Mouse (Mus musculus) olfactory bulb, adult 2 months (tissue): Measurements from ENCODE around the gene Fmo4. TPM values are rescaled to one million over a fixed set of nuclear protein-coding genes. Genes with fewer than 3 reads are reported as not detected.

Source experiments
- H3K27ac ChIP-seq: fragments of 200-500 bp; 2 replicates; pipeline ENCODE4 v1.5.1; 2012; ENCODE audit warnings: low read depth, low read length; ENCODE audit not compliant: insufficient read depth
- H3K4me1 ChIP-seq: fragments of 200-500 bp; 2 replicates; pipeline ENCODE4 v1.6.1; 2012; ENCODE audit warnings: low read length; ENCODE audit not compliant: control insufficient read depth, insufficient read depth
- H3K4me3 ChIP-seq: fragments of 200-500 bp; 2 replicates; pipeline ENCODE4 v1.5.1; 2012; ENCODE audit warnings: mild to moderate bottlenecking, low read depth, low read length, moderate library complexity; ENCODE audit not compliant: insufficient read depth
- CTCF ChIP-seq: fragments of 200-500 bp; IDR thresholded peaks from 2 replicates; pipeline ENCODE4 v1.5.1; 2012; ENCODE audit warnings: low read depth, mild to moderate bottlenecking, low read length, moderate library complexity; ENCODE audit not compliant: insufficient read depth
- POLR2A ChIP-seq: fragments of 200-500 bp; IDR thresholded peaks from 2 replicates; pipeline ENCODE4 v1.6.1; 2012; ENCODE audit warnings: mild to moderate bottlenecking, low read depth, low read length, moderate library complexity; ENCODE audit not compliant: insufficient read depth
- WGBS: fragments of 180-500 bp; shearing (Covaris S2); methylation state at CpG from one replicate; pipeline ENCODE4 v1.1.7; 2018; 5-methylcytosine and 5-hydroxymethylcytosine counted together
- polyA plus RNA-seq: library from polyadenylated mRNA; stranded (reverse); fragments of >200 nt; gene quantifications from 2 replicates; pipeline ENCODE4 v1.2.4, GENCODE M21; 2012; ENCODE audit warnings: low replicate concordance; ENCODE audit not compliant: missing spikeins, insufficient read depth, insufficient read length

Fmo4 gene
- polyA plus RNA-seq: not detected in 2 replicates

DNA sequence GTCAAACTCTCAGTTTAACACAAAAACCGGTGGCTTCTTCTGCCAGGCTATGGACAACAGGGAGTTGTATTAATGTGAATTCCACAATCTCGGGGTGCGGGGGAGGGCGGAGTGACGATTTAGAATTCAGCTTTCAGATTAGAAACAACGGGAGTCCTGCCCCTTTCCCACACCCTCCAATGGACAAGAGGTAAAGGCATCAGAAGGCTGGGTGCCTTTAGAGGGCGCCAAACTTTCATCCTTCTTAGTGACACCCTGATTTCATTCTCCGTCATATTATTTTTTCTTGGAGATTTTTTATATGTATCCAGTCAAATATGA, at the start of gene Fmo4:
Gene Fmo4 (minus strand): TSS at position 137 of the 321 bp plus-strand sequence.
- WGBS: 36% methylated on average over 8 of the region's 8 CpGs
- TF ChIP-seq POLR2A: no peak
- no peak for TF ChIP-seq CTCF
- Histone ChIP-seq H3K4me3 (no peak within 1 kb of the TSS), H3K27ac (no peak within 1 kb of the TSS), H3K4me1 (no peaks in the 10 kb centered on the region)

DNA sequence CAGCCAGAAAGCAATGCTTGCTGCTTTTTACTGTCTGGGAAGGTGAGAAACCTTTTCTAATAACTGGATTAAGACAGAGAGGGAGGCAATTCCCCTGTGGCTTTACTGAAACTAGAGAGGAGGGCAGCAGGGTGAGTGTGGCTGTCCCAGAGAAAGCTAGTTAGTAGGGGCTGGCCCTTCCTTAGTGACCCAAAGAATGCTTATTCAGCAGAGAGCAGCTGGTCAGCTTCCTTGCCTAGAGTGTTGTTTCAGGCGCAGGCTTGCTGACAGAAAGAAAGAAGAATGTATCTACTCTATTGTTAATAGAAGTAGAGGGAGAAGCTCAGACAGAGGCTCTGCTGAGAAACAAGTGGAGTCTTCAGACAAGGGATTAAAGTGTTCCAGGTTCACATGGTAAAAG, 48.6 kb upstream of the Fmo4 start:
- Histone ChIP-seq H3K27ac (no peak overlapping the region), H3K4me1 (no peaks in the 10 kb centered on the region), H3K4me3 (no peak overlapping the region)
- no peak for TF ChIP-seq CTCF
- no peak for TF ChIP-seq POLR2A
- WGBS: 59% methylated on average over 1 of the region's 1 CpGs

DNA sequence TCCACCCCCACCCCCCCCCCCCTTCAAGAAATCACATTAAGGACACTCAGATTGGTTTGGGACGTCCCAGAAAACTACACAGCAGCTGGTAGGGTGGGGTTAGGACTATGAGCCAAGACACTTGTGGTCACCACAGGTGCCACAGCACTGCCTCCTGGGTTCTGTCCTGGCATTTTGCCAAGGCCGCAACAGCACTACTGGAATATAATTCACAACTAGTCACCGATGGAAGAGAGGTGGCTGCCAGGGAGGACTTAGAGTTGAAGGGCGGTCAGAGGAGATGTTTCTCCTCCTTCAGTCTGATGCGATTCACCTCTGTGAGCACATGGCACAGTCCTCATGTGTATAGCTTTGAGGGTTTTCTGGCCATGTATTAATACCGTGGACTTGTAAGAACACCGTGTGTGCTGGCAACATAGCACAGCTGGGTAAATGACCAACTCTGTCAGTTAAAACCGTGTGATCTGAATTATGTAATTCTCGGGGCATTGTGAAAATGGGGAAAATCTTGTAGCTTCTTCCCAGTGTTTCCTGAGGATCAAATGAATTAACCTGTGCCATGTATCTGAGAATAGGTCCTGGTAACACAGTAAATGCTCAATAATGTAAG, 46.3 kb upstream of the Fmo4 start:
- H3K4me3 ChIP-seq: no peak overlapping the region
- H3K4me1 ChIP-seq: no peaks in the 10 kb centered on the region
- TF ChIP-seq POLR2A (no peak), CTCF (no peak)
- H3K27ac ChIP-seq: no peak overlapping the region
- WGBS: 61% methylated on average over 9 of the region's 9 CpGs

DNA sequence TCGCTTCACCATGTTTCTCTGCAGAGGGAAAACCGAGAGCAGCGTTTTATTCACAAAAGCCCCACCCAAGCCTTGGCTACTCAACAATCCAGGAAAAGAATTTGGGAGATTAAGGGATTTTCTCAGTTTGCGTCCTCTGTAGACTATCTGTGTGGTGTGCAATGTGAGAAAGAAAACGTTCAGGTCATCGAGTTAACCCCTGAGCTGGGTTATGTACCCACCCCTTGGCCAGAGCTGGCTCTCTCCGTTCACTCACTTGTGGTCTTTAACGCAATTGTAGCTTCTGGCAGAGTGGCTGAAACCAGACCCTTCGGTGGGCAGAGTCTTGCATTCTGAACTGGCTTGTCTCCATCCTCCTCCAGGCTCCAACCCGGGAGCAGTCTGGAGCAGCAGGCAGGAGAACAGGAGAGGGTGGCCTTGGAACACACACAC, 45.8 kb upstream of the Fmo4 start:
- H3K4me3 ChIP-seq: no peak overlapping the region
- no peak overlapping the region for H3K27ac ChIP-seq
- H3K4me1 ChIP-seq: no peaks in the 10 kb centered on the region

DNA sequence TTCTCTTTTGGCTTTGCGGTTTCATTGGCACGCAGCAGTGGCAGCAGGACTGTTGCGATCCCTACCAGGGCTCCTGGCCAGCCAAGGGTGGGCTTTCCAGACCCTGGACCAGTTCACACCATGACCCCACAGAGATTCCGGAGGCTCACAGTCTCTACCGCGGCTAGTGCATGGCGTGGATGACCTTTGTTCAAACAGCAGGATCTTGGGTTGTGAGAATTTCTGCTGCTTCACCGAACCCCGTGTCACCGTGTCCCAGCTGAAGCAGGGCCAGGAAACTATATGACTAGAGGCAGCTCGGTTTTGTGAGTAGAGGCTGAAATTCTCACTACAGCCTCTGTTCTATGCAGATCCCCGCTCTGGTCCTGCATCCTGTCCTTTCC, 45.0 kb upstream of the Fmo4 start:
- TF ChIP-seq CTCF (no peak), POLR2A (no peak)

More for the DNA sequence above, 45.8 kb upstream of the Fmo4 start:
- WGBS: 32% methylated on average over 10 of the region's 10 CpGs
- TF ChIP-seq CTCF: no peak
- TF ChIP-seq POLR2A: no peak

DNA sequence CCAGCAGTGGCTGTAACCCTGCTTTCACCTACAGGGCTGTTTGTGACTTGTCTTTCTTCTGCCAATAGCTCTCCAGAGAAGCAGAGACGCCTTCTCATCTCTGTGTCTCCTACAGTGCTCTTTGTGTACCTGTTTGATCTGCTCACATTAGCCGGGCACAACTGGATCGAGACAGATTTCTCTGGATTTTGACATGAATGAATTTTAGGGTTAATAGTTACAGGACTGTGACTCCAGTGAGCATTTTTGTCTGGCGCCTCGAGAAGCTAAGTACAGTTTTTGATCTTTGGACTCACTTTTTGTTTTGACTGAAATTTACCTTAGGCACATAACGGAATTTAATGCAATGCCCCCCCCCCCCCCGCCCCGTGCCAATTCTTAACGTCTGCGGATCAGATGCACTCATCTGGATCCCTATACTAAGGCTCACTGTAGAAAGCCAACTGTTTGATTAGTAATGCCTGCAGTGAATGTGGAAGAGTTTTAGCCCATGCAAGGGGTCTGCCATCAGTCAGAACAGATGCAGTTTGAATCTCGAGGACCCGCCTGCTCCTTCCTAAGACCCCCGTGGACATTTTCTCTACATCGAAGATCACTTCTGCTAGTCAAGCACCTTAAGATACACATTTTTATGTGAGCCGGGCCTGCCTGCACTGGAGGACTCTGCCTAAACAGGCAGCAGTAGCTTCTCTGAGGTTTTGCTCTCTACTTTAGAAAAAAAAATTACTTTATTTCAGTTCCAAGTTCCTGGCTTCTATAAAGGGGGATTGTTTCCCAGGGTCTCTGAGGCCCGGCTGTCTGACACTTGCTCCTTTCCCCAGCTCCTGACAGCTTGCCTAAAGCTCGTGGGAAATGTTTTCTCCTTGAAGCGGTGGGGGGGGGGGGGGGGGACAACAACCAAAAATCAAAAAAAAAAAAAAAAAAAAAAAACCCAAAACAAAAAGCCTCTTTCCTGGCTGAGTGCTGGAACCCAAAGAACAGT, 44.3 kb upstream of the Fmo4 start:
- 35% methylated on average over 18 of the region's 18 CpGs for WGBS
- Histone ChIP-seq H3K4me3 (peak overlapping the region; percentile 46; the same call in 1 of the 2 replicates), H3K27ac (peak overlapping the region; percentile 60; the same call in 1 of the 2 replicates), H3K4me1 (no peaks in the 10 kb centered on the region)
- TF ChIP-seq CTCF: no peak
- no peak for TF ChIP-seq POLR2A

More for the DNA sequence above, 45.0 kb upstream of the Fmo4 start:
- Histone ChIP-seq H3K4me1 (no peaks in the 10 kb centered on the region), H3K4me3 (peak overlapping the region; percentile 46), H3K27ac (no peak overlapping the region)
- WGBS: 16% methylated on average over 12 of the region's 12 CpGs

DNA sequence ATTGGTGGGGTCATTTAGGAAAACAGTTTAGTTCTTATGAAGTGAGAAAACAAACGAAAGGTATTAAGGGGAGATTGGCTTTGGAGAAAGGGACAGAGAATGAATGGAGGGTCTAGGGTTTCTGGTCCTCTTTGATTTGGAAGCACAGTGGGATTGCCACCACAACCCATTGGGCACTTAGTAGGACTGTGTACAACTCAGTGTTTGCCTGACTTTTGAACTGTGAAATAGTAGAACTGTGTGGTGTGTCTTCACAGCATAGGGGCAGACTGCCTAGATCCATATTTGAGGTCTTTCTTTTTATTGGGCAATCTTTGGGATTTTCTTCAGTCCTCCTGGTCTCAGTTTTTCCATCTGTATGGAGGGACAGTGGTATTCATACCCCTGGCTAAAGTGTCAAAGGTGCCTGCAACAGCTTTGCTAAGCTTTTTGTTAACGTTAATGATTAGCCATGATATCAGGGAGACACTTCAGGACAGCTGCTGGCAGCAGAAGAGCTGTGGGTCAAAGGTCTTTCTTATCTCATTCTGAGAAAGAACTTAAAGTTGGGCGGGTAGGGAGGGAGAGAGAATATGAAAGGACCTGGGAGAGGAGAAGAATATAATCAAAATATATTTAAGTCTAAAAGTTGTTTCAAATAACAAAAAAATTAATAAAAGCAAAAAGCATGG, 40.2 kb upstream of the Fmo4 start:
- Histone ChIP-seq H3K4me3 (no peak overlapping the region), H3K27ac (no peak overlapping the region), H3K4me1 (no peaks in the 10 kb centered on the region)
- 79% methylated on average over 3 of the region's 3 CpGs for WGBS
- TF ChIP-seq CTCF: no peak
- TF ChIP-seq POLR2A: no peak

DNA sequence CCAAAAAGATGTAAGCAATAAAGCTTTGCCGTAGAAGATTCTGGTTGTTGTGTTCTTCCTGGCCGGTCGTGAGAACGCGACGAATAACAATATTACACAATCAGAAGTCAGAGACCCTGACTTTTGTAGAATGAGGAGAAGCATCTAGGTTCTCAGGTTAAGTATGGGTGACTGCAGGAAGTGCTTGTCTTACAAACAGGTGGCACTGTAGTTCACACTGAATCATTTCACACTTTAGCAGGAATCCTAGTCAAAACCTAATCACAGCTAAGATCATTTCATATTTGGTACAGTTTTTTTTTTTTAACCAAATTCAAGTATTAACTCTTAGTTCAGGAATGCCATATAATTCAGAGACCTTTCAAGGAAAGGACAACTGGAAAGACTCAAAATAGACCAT, 33.8 kb upstream of the Fmo4 start:
- 95% methylated on average over 6 of the region's 6 CpGs for WGBS
- TF ChIP-seq CTCF (no peak), POLR2A (no peak)

More for the DNA sequence above, 33.8 kb upstream of the Fmo4 start:
- Histone ChIP-seq H3K4me1 (no peaks in the 10 kb centered on the region), H3K4me3 (no peak overlapping the region), H3K27ac (no peak overlapping the region)
